Mouse (Mus musculus) megakaryocyte progenitor cell, adult 5-6 weeks (primary cell): ENCODE measurements around the gene Socs7. TPM values are rescaled to one million over a fixed set of nuclear protein-coding genes. Genes with fewer than 3 reads are reported as not detected.

Experiments used
- ATAC-seq: replicated peaks from 2 replicates; pipeline ENCODE4 v1.8.0; 2016; ENCODE audit warnings: mild to moderate bottlenecking, moderate TSS enrichment, inconsistent platforms; ENCODE audit not compliant: poor library complexity
- total RNA-seq, 2 experiments: library from RNA; stranded (forward) in 1 of 2; stranded (reverse) in 1 of 2; fragments of 157-497, 149-512 nt in 1 of 2; fragments of 200-1000 nt in 1 of 2; gene quantifications; 2 replicates each; pipeline versions ENCODE4 v1.2.3 to v1.2.4; 2015 to 2017

Socs7 gene
- total RNA-seq, 2 experiments from 2014 or later, result 5.3 to 11.0 TPM

- ATAC-seq, result no peak
Measured at GRCm38 (mm10) chr11:97383017-97383416, 20.7 kb downstream of the Socs7 start.

DNA sequence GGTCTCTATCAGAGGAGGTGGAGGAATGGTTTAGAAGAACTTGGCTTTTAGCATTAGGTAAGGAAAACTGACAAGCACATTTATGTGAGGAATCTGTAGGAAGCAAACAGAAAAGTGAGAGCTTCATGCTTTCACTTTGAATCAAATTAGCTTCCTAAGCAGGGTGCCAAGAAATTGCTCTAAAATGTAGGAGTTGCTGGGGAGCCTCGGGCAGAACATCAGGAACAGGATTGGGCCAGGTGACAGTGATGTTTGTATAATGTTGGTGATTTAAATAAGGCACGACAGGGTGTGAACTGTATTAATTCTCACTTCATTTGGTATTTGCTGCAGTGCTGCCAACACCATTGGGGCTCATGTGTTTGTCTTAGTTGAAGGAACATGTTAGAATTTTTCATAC is 21.4 kb downstream of the Socs7 start:
- ATAC-seq, result no peak

- no peak for ATAC-seq
Measured at GRCm38 (mm10) chr11:97387811-97388210, 25.5 kb downstream of the Socs7 start.

GRCm38 (mm10) chr11:97389127-97389526 is 26.8 kb downstream of the Socs7 start:
- no peak for ATAC-seq

DNA sequence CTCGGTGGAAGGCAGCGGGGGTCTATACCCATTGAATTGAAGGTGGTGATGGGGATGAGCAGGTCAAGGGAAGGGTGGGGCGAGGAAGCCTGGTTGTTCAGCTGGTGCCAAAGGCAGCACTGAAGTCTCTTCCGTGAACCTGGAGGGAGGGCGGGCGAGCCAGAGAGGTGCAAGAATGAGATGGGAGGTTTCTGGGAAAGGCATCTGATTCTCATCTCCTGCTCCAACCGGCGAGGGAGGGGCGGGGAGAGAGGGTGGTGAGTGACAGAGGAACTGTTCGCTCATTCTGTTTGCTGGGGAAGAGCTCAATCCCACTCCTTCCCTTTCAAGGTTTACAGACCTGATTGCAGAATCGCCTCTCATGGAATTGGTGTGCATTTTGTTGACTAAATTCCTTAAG is 31.3 kb downstream of the Socs7 start:
- no peak for ATAC-seq

GRCm38 (mm10) chr11:97394146-97394545 is 31.8 kb downstream of the Socs7 start:
- ATAC-seq, result peak; percentile 66

- no peak for ATAC-seq
Measured at GRCm38 (mm10) chr11:97398506-97398905, 36.2 kb downstream of the Socs7 start.

DNA sequence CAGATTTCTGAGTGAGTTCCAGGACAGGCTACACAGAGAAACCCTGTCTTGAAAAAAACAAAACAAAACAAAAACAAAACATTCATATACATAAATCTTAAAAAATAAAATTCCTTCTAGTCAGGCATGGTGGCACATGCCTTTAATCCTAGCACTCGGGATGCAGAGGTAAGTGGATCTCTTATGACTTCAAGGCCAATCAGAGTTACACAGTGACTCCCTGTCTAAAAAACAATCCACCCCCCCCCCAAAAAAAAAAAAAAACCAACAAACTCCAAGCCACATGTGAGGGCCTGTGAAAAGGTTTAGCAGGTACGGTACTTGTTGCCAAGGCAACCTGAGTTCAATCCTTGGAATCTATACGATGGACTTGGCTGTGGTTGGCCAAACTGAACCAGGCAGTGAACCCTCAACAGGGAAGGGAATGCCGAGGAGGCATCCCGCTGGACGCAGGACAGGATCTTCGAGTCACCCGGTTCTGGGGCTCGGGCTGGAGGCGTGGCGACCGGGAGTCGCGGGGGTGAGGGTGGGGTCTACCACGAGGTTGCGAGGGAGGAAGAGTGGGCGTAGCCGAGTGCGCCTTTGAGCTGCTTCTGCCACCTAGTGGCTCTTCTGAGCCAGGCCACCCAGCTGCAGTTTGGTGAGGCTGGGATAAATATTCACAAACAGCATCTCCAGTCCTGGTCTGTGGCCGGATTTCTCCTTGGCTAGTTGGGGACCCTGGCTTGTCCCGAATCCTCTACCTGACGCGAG is 37.8 kb downstream of the Socs7 start:
- peak; percentile 95 for ATAC-seq

GRCm38 (mm10) chr11:97401082-97401481 is 38.7 kb downstream of the Socs7 start:
- 0 out of 2 replicates have a peak, but pooled peaks have one; percentile 18 for ATAC-seq

DNA sequence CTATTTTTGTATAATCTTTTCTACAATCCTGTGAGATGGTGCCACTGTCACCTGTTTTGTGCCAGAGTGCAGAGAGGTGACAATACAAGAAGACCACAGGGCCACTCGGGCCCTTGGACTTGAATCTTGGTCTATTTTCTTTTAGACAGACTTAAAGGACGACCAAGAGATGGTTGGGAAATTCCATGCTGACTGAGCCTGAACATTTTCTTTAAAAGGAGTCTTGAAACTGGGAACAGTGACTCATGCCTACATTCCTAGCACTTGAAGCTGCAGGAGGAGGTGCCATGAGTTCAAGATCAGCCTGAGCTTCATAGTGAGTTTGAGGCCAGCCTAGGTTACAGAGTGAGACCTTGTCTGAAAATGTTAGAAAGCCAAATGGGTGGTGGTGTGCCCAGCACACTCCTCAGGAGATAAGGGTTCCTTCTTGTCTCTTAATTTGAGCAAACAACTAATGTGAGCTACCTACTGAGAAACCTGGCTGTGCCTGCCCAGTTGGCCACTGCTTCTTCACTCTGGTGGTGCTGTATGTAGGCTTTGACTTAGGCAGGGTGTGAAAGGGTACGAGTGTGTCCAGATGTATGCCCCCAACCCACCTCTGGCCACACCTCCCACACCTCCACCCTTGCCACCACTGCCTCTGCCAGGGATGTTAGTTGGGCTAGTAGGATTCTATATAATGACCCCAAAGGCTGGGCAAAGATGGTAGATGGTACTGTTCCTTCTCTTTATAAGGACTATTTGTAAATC is 39.5 kb downstream of the Socs7 start:
- no peak for ATAC-seq

DNA sequence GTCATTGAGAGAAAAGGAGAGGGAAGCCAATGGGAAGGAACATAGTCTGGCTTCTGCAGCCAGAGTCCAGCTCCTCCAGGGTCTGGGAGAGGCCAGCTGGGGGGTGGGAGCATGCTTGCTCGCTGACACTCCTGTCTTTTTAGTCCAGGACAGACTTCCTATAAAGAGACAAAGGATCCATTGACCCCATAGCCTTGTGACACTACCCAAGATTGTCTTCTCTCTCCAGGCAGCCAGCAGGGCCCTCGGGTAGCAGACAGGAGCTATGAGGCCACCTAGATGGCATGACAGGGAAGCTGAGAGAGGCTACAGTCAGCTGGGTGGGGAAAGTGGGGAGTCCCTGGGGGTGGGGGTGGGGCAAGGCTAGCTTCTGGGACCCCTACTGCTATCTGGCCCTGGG is 40.4 kb downstream of the Socs7 start:
- ATAC-seq, result no peak

DNA sequence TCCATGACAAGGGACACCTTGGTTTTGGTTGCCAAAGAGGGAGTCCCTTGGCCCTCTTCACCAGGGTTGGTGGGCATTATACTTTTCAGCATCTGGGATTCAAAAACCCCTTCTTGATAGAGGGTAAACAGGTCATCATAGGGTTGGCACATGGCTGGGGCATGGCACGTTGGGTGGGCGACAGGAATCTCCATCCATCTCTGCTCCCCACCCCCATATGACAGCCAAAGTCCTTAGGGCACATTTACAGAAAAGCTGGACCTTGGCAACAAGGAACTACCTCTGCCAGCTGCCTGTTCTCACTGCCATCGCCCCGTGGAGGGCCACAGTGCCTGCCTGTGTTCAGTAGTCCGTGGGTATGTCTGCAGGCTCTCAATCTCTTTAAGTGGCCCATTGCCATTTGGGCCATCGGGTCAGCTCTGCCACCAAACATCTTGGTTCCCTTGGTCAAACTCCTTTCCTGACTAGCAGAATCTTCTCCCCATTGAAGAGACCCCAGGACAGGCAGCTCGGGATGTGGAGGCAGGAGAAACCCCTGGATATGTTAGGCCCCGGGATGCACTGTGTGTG is 41.3 kb downstream of the Socs7 start:
- ATAC-seq, result no peak

DNA sequence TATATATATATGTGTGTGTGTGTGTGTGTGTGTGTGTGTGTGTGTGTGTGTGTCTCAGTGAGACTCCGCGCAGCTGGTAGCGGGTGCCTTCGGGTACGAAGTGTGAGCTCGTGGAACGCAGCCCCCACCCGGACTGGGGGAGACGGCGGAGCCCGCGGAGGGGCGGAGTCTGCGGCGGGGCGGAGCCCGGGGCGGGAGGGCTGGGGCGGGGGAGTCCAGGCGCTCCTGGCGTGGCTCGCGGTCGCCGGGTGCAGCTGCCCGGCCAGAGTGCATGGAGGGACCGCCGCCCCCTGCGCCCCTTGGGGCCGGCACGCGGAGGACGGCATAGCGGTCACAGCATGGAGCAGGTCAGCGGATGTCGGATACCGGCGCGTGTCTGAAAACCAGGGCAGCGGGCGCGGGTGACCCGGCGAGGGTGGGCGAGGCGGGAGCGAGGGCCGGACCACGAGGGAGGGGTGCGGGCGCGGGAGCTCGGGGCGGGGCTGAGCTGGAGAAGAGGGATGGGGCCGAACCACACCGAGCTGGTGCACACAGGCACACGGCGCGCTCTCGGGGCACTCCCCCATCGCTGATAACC is 41.9 kb downstream of the Socs7 start:
- peak; percentile 16; the same call in 1 of the 2 replicates for ATAC-seq

GRCm38 (mm10) chr11:97404761-97405190 is 42.4 kb downstream of the Socs7 start:
- ATAC-seq, result no peak

GRCm38 (mm10) chr11:97406094-97406951 is 44.0 kb downstream of the Socs7 start:
- no peak for ATAC-seq

GRCm38 (mm10) chr11:97407456-97407855 is 45.1 kb downstream of the Socs7 start:
- no peak for ATAC-seq

DNA sequence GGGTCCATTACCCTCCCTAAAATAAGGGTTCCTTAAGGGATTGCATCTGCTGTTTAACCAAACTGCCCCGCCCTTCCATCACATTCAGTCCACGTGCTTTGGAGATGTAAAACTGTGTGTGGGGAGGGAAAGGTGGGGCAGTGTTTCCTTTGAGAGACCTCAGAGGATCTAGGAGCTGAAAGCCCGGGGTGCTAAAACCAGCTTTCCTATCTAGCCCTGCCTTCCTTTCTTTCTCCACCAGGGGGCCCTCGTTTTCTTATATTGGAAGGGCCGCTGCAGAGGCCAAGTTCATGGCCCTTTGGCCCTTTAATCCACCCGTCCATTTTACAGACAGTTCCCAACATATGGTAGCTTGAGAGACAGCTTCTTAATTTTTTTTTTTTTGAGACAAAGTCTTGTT is 45.8 kb downstream of the Socs7 start:
- ATAC-seq, result peak; percentile 59

- ATAC-seq, result no peak
Measured at GRCm38 (mm10) chr11:97410958-97411357, 48.6 kb downstream of the Socs7 start.

GRCm38 (mm10) chr11:97412117-97412516 is 49.8 kb downstream of the Socs7 start:
- peak; percentile 50 for ATAC-seq

DNA sequence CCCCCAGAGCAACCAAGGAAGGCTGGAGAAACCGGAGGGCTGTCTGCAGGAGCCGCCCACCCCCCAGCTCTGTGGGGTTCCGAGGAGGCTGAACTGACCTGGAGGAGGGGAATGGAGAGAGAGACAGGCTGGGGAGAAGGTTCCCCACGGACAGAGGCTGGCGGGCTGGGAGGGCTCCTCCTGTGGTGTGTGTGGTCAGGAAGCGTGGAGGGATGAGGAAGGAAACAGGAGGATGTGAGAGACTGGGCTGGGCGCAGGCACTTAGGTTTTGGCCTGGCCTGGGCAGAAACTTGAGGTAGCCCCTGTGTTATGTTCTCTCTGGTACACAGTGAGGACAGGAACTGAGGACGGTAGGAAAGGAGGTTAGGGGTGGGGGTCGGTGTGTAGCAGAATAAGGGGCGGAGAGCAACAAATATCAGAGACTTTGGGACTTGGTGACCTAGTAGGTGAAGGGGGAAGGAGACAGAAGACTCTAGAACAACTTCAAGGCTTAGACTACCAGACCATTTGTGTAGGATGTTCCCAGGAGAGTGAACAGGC is 50.5 kb downstream of the Socs7 start:
- peak; percentile 37 for ATAC-seq
